Comparison of ENCODE assay signal across 9 mouse cellular contexts in genomic region chr11:65386291-65387061, GRCm38 (mm10).
A peak's percentile ranks its signal among the peaks of the same experiment; 100 is the strongest.
DNase-seq lines count a peak whose midpoint lies in the region; ATAC-seq and TF ChIP-seq lines count a peak whose summit lies in the region.
"Had no signal": no experiment of that assay in that cellular context is flagged by ENCODE, and none has a peak within 500 bp of the region (broad histone marks: within the 10 kb centered on the region; RNA-seq: fewer than 3 reads in every experiment).

No protein-coding gene starts in this region.

- no peak overlapping the region for H3K4me2 ChIP-seq in liver, postnatal 0 days (ENCODE audit: low read depth, low read length)
- no peak overlapping the region for H3K4me2 ChIP-seq in intestine, embryonic 15.5 days (replicated peaks)
- H3K4me2 ChIP-seq in midbrain, postnatal 0 days (ENCODE audit: low read depth, low read length, poor library complexity, severe bottlenecking): no peak overlapping the region
- H3K4me2 ChIP-seq in liver, embryonic 12.5 days: no peak overlapping the region

- no peaks in the 10 kb centered on the region for H3K4me1 ChIP-seq in liver, postnatal 0 days (ENCODE audit: insufficient read depth)
- H3K4me1 ChIP-seq in intestine, embryonic 15.5 days (replicated peaks): no peaks in the 10 kb centered on the region
- no peaks in the 10 kb centered on the region for H3K4me1 ChIP-seq in midbrain, postnatal 0 days (ENCODE audit: insufficient read depth, low read length)
- no peaks in the 10 kb centered on the region for H3K4me1 ChIP-seq in liver, embryonic 12.5 days
- H3K4me1 ChIP-seq: megakaryocyte, embryonic 14.5 days had no signal

- ATAC-seq in liver, postnatal 0 days: no peak
- peak; percentile 39; the same call in 1 of the 2 replicates for ATAC-seq in intestine, embryonic 15.5 days
- ATAC-seq in midbrain, postnatal 0 days (ENCODE audit: low FRiP score): no peak
- no peak for ATAC-seq in liver, embryonic 12.5 days

- H3K9me3 ChIP-seq in liver, postnatal 0 days (ENCODE audit: low read length): no peaks in the 10 kb centered on the region
- no peaks in the 10 kb centered on the region for H3K9me3 ChIP-seq in intestine, embryonic 15.5 days
- H3K9me3 ChIP-seq in midbrain, postnatal 0 days (ENCODE audit: low read length): no peaks in the 10 kb centered on the region
- H3K9me3 ChIP-seq in liver, embryonic 12.5 days (replicated peaks): no peaks in the 10 kb centered on the region

- WGBS in liver, postnatal 0 days (ENCODE audit: insufficient replicate concordance): 56% methylated on average over 14 of the region's 14 CpGs
- 28% methylated on average over 14 of the region's 14 CpGs for WGBS in intestine, embryonic 15.5 days
- WGBS in midbrain, postnatal 0 days: 63% methylated on average over 14 of the region's 14 CpGs
- WGBS in liver, embryonic 12.5 days (ENCODE audit: insufficient replicate concordance): 56% methylated on average over 14 of the region's 14 CpGs

- TF ChIP-seq CTCF in liver, postnatal 0 days (IDR thresholded peaks at IDR 0.05; ENCODE audit: low read depth): no peak
- no peak for TF ChIP-seq CTCF in midbrain, postnatal 0 days (IDR thresholded peaks at IDR 0.05)

- H3K4me3 ChIP-seq in liver, postnatal 0 days (ENCODE audit: low read depth, low read length): no peak overlapping the region
- no peak overlapping the region for H3K4me3 ChIP-seq in intestine, embryonic 15.5 days (replicated peaks)
- no peak overlapping the region for H3K4me3 ChIP-seq in midbrain, postnatal 0 days (ENCODE audit: low read depth, low read length)
- H3K4me3 ChIP-seq in liver, embryonic 12.5 days: no peak overlapping the region
- H3K4me3 ChIP-seq: megakaryocyte, embryonic 14.5 days had no signal

- no peak overlapping the region for H3K9ac ChIP-seq in liver, postnatal 0 days (replicated peaks)
- no peak overlapping the region for H3K9ac ChIP-seq in intestine, embryonic 15.5 days
- H3K9ac ChIP-seq in midbrain, postnatal 0 days (replicated peaks; ENCODE audit: low read length, poor library complexity, severe bottlenecking): no peak overlapping the region
- no peak overlapping the region for H3K9ac ChIP-seq in liver, embryonic 12.5 days

- TF ChIP-seq EP300 in liver, postnatal 0 days (IDR thresholded peaks at IDR 0.05; ENCODE audit: low read depth): no peak

- H3K27ac ChIP-seq in liver, postnatal 0 days (ENCODE audit: low read depth): no peak overlapping the region
- no peak overlapping the region for H3K27ac ChIP-seq in intestine, embryonic 15.5 days
- no peak overlapping the region for H3K27ac ChIP-seq in midbrain, postnatal 0 days (ENCODE audit: low read depth, low read length)
- no peak overlapping the region for H3K27ac ChIP-seq in liver, embryonic 12.5 days

- no peaks in the 10 kb centered on the region for H3K36me3 ChIP-seq in liver, postnatal 0 days (replicated peaks; ENCODE audit: insufficient read depth, low read length)
- no peaks in the 10 kb centered on the region for H3K36me3 ChIP-seq in intestine, embryonic 15.5 days
- H3K36me3 ChIP-seq in midbrain, postnatal 0 days (ENCODE audit: insufficient read depth, low read length): no peaks in the 10 kb centered on the region
- no peaks in the 10 kb centered on the region for H3K36me3 ChIP-seq in liver, embryonic 12.5 days

- peak; percentile 10 for DNase-seq in liver
- no peak for DNase-seq in liver, postnatal 0 days
- DNase-seq in embryo, embryonic 10 days (ENCODE audit: low spot score): peak; percentile 21
- peak; percentile 53 for DNase-seq in ovary, postnatal 36 days (ENCODE audit: low spot score)
- no peak for DNase-seq in midbrain, postnatal 0 days (ENCODE audit: low spot score)
- DNase-seq: cerebellum, adult 9-10 months had no signal

- H3K27me3 ChIP-seq in liver, postnatal 0 days (ENCODE audit: insufficient read depth, low read length): no peaks in the 10 kb centered on the region
- no peaks in the 10 kb centered on the region for H3K27me3 ChIP-seq in intestine, embryonic 15.5 days (replicated peaks)
- H3K27me3 ChIP-seq in midbrain, postnatal 0 days (ENCODE audit: insufficient read depth, low read length): no peaks in the 10 kb centered on the region
- H3K27me3 ChIP-seq in liver, embryonic 12.5 days (replicated peaks): no peaks in the 10 kb centered on the region
- H3K27me3 ChIP-seq: megakaryocyte, embryonic 14.5 days had no signal

Comparison
In these comparisons a context has a peak if more than half of its experiments do, and no peak if none do; other contexts are left out.
1. DNase-seq: peak in liver (single experiment), embryo, embryonic 10 days (single experiment) and ovary, postnatal 36 days (single experiment); none in liver, postnatal 0 days (single experiment) and midbrain, postnatal 0 days (single experiment).